Mouse (Mus musculus): ENCODE results near the gene St5.
A peak's percentile ranks its signal among the peaks of the same experiment; 100 is the strongest.

The St5 gene

GRCm38 (mm10) chr7:109703190-109704015, at the start of gene St5, which contains the start of gene Akip1:
Gene St5, minus strand, starts transcription at chr7:109703605.
Gene Akip1, plus strand, starts transcription at chr7:109703690.
- peak; percentile 97 for DNase-seq (ENCODE audit: inconsistent ontology term)

GRCm38 (mm10) chr7:109752008-109752925, 48.9 kb upstream of the St5 start, which contains the start of gene Tmem9b:
Gene Tmem9b, minus strand, starts transcription at chr7:109752875.
- DNase-seq (ENCODE audit: inconsistent ontology term), result peak; percentile 83

DNA sequence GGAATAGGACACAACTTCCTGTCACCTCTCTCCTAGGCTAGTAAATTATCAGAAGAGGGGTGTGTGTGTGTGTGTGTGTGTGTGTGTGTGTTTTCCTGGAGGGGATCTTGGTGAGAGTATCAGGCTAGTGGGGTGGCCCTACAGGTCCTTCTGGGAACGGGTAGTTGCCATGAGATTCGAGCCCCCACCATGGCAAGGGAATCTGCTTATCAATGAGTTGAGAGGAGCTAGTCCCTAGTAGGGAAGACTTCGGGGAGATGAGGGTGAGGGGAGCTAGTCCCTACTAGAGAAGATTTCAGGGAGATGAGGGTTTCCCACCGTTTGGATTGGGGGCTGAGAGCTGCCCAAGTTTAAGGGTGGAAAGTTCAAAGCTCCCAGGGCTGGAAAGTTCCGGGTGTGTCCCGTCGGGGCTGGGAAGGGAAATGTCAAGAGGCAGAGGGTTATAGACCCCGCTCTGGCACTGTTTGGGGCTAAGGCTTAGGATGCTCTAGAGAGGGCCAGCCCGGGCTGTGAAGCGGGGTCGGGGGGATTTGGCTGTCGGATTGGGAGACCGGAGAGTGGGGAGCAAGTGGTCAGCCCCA, 48.1 kb upstream of the St5 start:
- DNase-seq (ENCODE audit: inconsistent ontology term), result no peak

DNA sequence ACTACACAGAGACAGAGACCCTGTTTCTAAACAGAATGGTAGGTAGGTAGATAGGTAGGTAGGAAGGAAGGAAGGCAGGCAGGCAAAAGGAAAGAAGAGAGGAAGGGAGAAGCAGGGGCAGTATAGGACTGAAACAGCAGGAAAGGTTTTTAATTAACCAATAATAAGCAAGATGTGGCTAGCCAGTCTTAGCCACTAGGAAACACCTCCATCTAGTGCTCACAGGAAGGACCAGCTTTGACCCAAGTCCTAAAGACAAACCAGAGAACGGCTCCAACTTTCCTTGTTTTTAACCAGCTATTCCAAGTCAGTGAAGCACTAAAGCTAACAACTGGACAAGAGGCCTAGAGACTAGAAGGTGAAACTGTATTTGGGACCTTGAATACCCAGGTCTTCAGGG, 44.3 kb upstream of the St5 start:
- DNase-seq (ENCODE audit: inconsistent ontology term), result no peak

DNA sequence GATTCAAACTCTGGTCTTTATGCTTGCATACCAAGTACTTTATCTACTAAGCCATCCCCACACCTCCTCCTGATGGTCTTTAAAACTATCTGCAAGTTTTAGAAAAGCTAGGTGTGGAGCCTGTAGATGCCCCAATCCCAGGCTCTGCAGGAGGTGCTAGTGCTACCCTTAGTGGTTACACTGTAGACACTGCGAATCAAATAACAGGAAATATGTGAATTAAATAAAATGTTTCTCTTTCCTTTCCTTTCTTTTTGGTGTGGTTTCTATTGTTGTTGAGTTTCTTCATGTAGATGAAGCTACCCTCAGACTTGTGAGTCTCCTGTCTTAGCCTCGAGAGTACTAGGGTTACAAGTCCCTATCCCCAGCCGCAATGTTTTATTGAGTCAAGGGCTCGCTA, 38.3 kb upstream of the St5 start:
- no peak for DNase-seq (ENCODE audit: inconsistent ontology term)

DNA sequence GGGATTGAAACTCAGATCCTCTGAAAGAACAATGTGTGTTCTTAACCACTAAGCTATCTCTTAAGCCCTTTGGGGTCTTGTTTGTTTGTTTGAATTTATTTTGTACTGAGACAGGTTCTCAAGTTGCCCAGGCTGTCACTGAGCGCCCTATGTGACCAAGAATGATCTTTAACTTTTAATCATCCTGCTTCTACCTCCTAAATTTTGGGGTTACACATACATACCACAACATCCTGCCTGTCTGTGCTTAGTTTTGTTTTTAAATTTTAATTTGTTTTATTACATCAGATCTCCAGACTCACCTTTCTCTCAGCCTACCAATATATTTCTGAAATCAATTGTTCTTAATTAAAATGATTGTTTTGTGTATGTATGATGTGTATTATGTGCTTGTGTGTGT, 37.7 kb upstream of the St5 start:
- no peak for DNase-seq (ENCODE audit: inconsistent ontology term)

- no peak for DNase-seq (ENCODE audit: inconsistent ontology term)
Measured at GRCm38 (mm10) chr7:109739822-109740370, 36.5 kb upstream of the St5 start.

DNA sequence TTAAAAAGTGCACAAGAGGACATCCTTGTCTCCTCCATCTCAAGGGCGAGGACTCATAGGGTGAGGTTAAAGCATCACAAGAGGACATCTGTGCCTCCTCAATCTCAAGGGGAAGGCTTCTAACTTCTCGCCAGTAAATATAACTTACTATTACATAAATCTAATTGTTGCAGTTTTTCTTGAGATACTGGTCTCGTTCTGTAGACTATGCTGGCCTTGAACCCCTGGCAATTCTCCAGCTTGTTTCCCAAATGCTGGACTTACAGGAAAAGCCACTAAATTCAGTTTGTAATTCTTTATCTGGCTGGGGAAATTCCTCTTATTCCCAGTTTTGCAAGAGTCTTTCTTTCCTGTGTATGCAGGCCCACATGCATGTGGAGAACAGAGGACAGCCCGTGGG, 31.4 kb upstream of the St5 start:
- no peak for DNase-seq (ENCODE audit: inconsistent ontology term)

DNA sequence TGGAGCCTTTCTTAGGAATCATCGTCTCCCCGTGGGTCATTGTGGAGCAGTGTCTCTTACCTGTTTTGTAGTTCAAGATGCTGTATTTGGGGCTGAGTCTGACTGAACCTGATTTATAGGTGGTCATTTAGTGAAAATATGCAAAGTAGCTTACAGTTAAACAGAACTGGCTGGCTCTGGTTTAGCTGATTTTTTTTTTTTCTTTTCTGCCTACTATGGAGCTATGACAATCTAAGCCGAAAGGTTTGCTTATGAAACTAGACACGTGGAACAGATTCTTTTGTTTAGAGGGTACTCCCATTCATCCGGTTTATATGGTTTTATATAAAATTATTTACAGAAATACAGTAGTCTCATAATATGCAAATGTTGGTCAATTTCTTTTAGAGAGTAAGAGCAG, 28.2 kb upstream of the St5 start, which contains the start of gene Ascl3:
TSS of gene Ascl3 (minus strand) at position 101 of the 400 bp plus-strand sequence.
- DNase-seq (ENCODE audit: inconsistent ontology term), result no peak

GRCm38 (mm10) chr7:109723697-109724096, 20.3 kb upstream of the St5 start, which contains the start of gene BC051019:
Gene BC051019, minus strand, starts transcription at chr7:109723850.
- no peak for DNase-seq (ENCODE audit: inconsistent ontology term)

DNA sequence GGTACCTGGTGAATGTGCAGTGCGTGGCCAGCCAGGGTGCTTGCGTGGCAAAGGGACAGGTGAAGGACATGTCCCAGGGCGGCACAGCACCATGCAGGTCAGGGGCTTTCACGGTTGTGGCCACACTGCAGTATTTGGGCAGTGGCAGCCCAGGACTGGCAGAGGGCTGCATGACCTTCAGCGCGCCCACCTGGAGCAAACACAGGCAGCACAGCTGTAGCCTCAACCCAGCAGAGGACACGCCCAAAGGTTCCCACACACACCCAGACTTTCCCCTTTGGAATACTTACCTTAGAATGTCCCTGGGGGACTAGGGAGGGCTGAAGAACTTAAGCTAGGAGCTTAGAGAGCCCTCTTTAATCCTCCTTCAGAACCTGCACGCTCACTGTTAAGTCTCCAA, 19.7 kb upstream of the St5 start:
- DNase-seq (ENCODE audit: inconsistent ontology term), result no peak

GRCm38 (mm10) chr7:109722618-109723017, 19.2 kb upstream of the St5 start:
- DNase-seq (ENCODE audit: inconsistent ontology term), result no peak

DNA sequence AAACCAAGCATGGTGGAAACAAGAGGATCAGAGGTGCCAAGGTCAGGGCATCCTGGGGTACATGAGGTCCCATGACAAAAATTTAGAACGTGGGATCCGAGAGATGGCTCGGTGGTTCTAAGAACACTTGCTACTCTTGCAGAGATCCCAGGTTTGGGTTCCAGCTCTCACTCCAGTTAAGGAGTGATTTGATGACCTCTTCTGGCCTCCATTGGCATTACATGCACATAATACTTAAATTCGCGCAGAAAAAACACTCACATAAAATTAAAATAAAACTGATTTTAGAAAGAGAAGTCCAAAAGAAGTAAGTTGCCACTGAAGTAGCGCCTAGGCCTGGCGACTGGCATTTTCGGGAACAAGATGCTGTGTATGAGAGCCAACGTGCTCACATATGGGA, 15.9 kb upstream of the St5 start:
- peak; percentile 26 for DNase-seq (ENCODE audit: inconsistent ontology term)

DNA sequence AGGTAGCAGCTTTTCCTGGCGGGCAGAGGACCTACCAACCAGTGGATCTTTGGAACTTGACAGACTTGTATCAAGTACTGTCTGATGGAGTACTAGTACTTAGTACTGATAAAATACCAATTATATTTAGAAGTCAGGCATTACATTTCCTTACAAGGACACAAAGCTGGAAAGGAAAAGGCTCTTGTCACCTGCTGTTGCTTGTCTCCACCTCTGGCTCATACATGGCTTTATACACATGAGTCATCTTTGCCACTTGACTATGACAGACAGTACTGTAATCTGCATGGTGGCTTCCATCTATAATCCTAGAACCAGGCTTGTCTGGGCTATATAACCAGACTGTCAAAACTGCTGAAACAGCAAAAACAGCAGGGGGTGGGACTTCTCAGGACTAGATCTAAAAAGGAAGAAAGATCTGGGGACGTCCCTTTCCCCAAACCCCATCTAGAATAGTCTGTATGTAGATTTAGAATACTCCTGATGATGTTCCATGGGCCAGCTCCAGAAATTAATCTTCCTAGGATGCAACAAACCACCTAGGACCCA, 10.1 kb upstream of the St5 start:
- no peak for DNase-seq (ENCODE audit: inconsistent ontology term)

GRCm38 (mm10) chr7:109712198-109712597, 8.8 kb upstream of the St5 start:
- DNase-seq (ENCODE audit: inconsistent ontology term), result no peak

- DNase-seq (ENCODE audit: inconsistent ontology term), result no peak
Measured at GRCm38 (mm10) chr7:109710069-109710468, 6.7 kb upstream of the St5 start.

- peak; percentile 90 for DNase-seq (ENCODE audit: inconsistent ontology term)
Measured at GRCm38 (mm10) chr7:109708961-109709382, 5.6 kb upstream of the St5 start.

DNA sequence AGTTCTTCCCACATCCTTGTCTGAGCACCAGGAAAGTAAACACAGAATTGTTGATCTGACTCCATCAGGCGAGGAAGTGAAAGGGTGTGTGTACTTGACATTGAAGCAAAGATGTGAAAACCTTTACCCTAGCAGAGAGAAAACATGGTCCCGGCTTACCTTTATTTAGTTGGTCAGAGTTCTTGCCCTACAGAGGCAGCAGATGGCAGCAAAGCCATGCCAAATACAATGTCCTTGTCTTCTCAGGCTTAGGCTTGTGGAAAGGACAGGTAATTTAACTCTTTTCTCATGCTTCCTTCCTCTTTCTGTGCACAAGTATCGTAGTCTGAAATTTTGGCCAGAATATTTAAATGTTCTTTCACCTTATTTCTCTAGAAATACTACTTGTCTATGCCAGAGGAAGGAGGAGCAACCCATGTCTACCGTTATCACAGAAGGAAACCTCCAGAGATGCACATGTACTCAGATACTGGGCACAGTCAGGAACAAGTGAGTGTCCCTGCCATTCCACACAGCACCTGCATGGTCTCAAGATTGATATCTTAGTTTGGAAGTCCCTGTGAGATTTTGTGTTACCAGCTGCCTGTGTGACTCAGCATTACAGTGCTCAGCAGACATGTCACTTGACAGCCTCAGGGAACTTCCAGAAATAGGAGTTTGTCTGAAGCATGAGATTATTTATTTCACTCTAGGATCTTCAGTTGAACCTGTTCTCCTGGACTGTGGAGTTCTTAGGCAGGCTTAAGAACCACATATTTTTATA, 3.8 kb upstream of the St5 start:
- DNase-seq (ENCODE audit: inconsistent ontology term), result peak; percentile 38

DNA sequence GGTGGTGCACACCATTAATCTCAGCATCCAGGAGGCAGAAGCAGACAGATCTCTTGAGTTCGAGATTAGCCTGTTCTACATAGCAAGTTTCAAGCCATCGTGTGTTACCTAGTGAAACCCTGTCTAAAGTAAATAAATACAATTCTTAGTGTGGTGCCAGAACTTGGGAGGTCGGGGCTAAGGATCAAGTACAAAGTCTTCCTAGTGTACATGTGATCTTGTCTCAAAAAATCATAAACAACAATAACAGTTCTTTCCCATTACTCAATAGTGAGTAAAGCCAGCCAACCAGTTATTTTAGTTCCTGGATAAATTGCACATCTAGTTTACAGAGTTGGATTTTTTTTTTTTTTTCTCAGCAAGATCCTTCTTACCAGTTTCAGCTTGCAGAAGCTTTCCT, 1.1 kb upstream of the St5 start:
- DNase-seq (ENCODE audit: inconsistent ontology term), result no peak

GRCm38 (mm10) chr7:109704016-109704377, 592 bp upstream of the St5 start:
- no peak for DNase-seq (ENCODE audit: inconsistent ontology term)

- DNase-seq (ENCODE audit: inconsistent ontology term), result no peak
Measured at GRCm38 (mm10) chr7:109702721-109703120, 684 bp downstream of the St5 start.

Data from Muller cell, postnatal 12 days (primary cell).